Mouse (Mus musculus): ENCODE results near the gene Six5.

DNA sequence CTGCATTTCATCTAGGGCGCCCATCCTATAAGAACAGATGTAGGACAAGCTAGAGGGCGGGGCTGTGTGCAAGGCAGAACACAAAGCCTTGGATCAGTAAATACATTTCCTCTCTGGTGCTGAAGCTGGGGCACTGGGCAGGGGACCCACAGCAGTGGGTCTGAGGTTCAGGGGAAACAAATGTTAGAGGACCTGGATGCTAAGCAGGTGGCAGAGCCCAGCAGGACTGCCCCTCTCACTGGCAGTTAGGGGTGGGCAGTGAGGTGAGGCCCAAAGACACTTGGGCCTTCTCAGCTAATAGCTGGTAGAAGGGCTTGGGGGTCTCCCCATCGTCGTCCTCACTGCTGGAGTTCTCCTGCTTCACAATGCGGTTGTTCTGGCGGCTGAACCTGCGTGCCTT is 4.4 kb downstream of the Six5 start:
- no peak for TF ChIP-seq POLR2A (IDR thresholded peaks at IDR 0.05; ENCODE audit: low read depth, low read length)
- TF ChIP-seq CTCF (IDR thresholded peaks at IDR 0.05; ENCODE audit: extremely low read depth, insufficient read depth, insufficient read length, insufficient replicate concordance) = no peak

All from spleen, adult 2 months (tissue).